Mouse (Mus musculus) heart, embryonic 12.5 days (tissue): Measurements from ENCODE around the gene Gart. TPM values are rescaled to one million over a fixed set of nuclear protein-coding genes. Genes with fewer than 3 reads are reported as not detected.

Experiments used
- ATAC-seq: fragments of 200-750 bp; cut with Nextera tagmentation; 2 replicates; pipeline ENCODE4 v1.8.0; 2017; ENCODE audit warnings: moderate TSS enrichment, moderate library complexity; ENCODE audit not compliant: insufficient number of reproducible peaks, low FRiP score
- H3K27ac ChIP-seq: fragments of 300-500 bp; sonication (generic); 2 replicates; pipeline ENCODE4 v1.5.1; 2016; ENCODE audit warnings: mild to moderate bottlenecking, moderate library complexity; ENCODE audit not compliant: poor library complexity, severe bottlenecking
- H3K27me3 ChIP-seq: fragments of 300-500 bp; sonication (generic); replicated peaks from 2 replicates; pipeline ENCODE4 v1.6.1; 2016; ENCODE audit warnings: mild to moderate bottlenecking, moderate library complexity
- H3K36me3 ChIP-seq: fragments of 300-500 bp; sonication (generic); 2 replicates; pipeline ENCODE4 v1.6.1; 2016; ENCODE audit warnings: mild to moderate bottlenecking, moderate library complexity
- H3K4me1 ChIP-seq: fragments of 300-500 bp; sonication (generic); replicated peaks from 2 replicates; pipeline ENCODE4 v1.6.1; 2016; ENCODE audit warnings: mild to moderate bottlenecking
- H3K4me2 ChIP-seq: fragments of 300-500 bp; sonication (generic); 2 replicates; pipeline ENCODE4 v1.6.1; 2016; ENCODE audit warnings: mild to moderate bottlenecking, moderate library complexity
- H3K4me3 ChIP-seq: fragments of 300-500 bp; sonication (generic); 2 replicates; pipeline ENCODE4 v1.5.1; 2016; ENCODE audit warnings: mild to moderate bottlenecking
- H3K9ac ChIP-seq: fragments of 300-500 bp; sonication (generic); 2 replicates; pipeline ENCODE4 v1.6.1; 2016; ENCODE audit warnings: mild to moderate bottlenecking, moderate library complexity
- H3K9me3 ChIP-seq: fragments of 300-500 bp; sonication (generic); replicated peaks from 2 replicates; pipeline ENCODE4 v1.6.1; 2016; ENCODE audit warnings: mild to moderate bottlenecking, moderate library complexity
- WGBS: fragments of 180-500 bp; shearing (Covaris S2); methylation state at CpG from one replicate; pipeline ENCODE4 v1.1.7; 2016; 5-methylcytosine and 5-hydroxymethylcytosine counted together
- polyA plus RNA-seq: library from polyadenylated mRNA; unstranded; fragments of >200 nt; fragmentation: Nextera tagmentation; extraction: Ambion mirVana; gene quantifications from 2 replicates; pipeline ENCODE4 v1.2.1, GENCODE M21; 2016

Gene Gart
- polyA plus RNA-seq, 1 experiment from 2014 or later, result 87.4 TPM

DNA sequence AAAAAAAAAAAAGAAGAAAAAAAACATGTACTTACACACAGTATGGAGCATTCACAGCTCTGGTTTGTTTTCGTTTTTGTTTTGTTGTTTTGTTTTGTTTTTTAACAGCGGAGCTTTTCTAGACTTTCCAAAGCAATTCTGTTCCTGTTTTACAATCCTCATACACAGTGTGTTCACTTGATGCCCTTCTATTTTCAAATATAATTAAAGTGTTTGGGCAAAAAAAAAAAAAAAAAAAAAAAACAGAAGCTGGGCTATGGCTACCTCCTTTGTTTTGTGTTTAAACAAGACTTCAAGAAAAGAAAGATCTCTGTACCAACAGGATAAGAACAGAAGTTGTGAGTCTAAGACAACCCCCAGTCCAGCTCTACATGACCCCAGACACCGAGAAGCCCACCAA is 58.0 kb downstream of the Gart start:
- Histone ChIP-seq H3K4me1 (peaks cover 13% of the 10 kb centered on the region), H3K36me3 (peaks cover 24% of the 10 kb centered on the region), H3K4me2 (no peak overlapping the region), H3K9me3 (no peaks in the 10 kb centered on the region), H3K4me3 (no peak overlapping the region), H3K9ac (no peak overlapping the region), H3K27me3 (no peaks in the 10 kb centered on the region), H3K27ac (no peak overlapping the region)
- ATAC-seq, result no peak
- 74% methylated on average over 3 of the region's 3 CpGs for WGBS

DNA sequence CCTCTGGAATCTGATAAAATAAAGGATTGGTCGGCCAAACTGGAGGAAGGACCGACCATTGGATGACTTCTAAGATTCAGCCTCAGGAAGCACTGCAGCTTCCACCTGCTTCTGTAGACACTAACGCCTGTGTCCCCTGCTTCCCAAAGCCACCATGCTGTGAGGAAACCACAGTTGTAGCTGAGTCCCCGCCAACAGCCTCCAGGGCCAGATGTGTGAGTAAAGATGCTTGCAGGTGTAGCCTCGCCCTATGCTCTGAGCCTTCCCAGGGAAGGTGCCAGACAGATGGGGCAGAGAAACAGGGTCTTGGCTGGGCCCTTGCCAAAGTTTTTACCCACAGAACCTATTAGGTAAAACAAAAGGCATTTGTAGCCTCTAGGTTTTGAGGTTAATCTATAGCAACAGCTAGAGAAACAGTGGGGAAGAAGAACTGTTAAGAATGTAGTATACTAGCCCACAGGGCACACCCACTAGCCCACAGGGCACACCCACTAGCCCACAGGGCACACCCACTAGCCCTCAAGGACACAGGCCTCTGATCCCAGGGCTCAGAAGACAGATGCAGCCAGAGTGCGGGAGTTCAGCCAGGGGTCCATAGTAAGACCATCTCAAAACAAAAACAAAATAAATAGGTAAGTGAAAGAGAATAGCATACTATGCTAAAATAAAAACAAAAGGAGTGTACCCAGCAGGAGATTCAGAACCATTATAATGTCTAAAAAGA is 58.9 kb downstream of the Gart start:
- WGBS, result 60% methylated on average over 6 of the region's 6 CpGs
- Histone ChIP-seq H3K4me3 (no peak overlapping the region), H3K4me1 (peaks cover 13% of the 10 kb centered on the region), H3K4me2 (no peak overlapping the region), H3K9ac (no peak overlapping the region), H3K36me3 (peaks cover 26% of the 10 kb centered on the region), H3K27me3 (no peaks in the 10 kb centered on the region), H3K27ac (no peak overlapping the region), H3K9me3 (no peaks in the 10 kb centered on the region)
- no peak for ATAC-seq

GRCm38 (mm10) chr16:91586244-91586643 is 60.5 kb downstream of the Gart start:
- Histone ChIP-seq H3K27me3 (no peaks in the 10 kb centered on the region), H3K9me3 (no peaks in the 10 kb centered on the region), H3K36me3 (peaks cover 37% of the 10 kb centered on the region), H3K4me2 (no peak overlapping the region), H3K27ac (no peak overlapping the region), H3K4me3 (no peak overlapping the region), H3K4me1 (0 out of 2 replicates have a peak, but pooled peaks cover 3% of the 10 kb centered on the region), H3K9ac (no peak overlapping the region)
- 80% methylated on average over 6 of the region's 6 CpGs for WGBS
- no peak for ATAC-seq

- Histone ChIP-seq H3K27ac (no peak overlapping the region), H3K36me3 (peaks cover 43% of the 10 kb centered on the region), H3K9ac (no peak overlapping the region), H3K4me3 (no peak overlapping the region), H3K27me3 (no peaks in the 10 kb centered on the region), H3K4me2 (no peak overlapping the region), H3K9me3 (no peaks in the 10 kb centered on the region), H3K4me1 (0 out of 2 replicates have a peak, but pooled peaks cover 3% of the 10 kb centered on the region)
- WGBS, result 86% methylated on average over 5 of the region's 5 CpGs
- ATAC-seq, result no peak
Measured at GRCm38 (mm10) chr16:91585617-91586016, 61.1 kb downstream of the Gart start.

DNA sequence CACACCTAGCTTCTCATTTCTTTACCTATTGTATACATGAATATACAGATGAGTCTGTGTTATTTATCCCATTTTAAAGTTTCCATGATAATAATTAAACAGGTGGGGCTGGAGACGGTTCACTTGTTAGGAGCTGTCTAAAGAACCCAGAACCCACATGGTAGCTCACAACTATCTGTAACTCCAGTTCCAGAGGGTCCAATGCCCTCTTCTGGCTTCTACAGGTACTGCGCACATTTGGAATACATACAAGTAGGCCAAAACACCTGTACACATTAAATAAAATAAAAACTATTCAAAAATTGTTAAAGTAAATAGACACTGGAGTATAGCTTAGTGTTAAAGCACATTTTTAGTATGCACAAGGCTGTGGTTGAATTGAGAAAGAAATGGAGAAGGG is 64.4 kb downstream of the Gart start:
- Histone ChIP-seq H3K27me3 (no peaks in the 10 kb centered on the region), H3K4me1 (no peaks in the 10 kb centered on the region), H3K9ac (no peak overlapping the region), H3K36me3 (peaks cover 53% of the 10 kb centered on the region), H3K4me3 (no peak overlapping the region), H3K27ac (no peak overlapping the region), H3K4me2 (no peak overlapping the region), H3K9me3 (no peaks in the 10 kb centered on the region)
- 77% methylated on average over 2 of the region's 2 CpGs for WGBS
- ATAC-seq, result no peak

DNA sequence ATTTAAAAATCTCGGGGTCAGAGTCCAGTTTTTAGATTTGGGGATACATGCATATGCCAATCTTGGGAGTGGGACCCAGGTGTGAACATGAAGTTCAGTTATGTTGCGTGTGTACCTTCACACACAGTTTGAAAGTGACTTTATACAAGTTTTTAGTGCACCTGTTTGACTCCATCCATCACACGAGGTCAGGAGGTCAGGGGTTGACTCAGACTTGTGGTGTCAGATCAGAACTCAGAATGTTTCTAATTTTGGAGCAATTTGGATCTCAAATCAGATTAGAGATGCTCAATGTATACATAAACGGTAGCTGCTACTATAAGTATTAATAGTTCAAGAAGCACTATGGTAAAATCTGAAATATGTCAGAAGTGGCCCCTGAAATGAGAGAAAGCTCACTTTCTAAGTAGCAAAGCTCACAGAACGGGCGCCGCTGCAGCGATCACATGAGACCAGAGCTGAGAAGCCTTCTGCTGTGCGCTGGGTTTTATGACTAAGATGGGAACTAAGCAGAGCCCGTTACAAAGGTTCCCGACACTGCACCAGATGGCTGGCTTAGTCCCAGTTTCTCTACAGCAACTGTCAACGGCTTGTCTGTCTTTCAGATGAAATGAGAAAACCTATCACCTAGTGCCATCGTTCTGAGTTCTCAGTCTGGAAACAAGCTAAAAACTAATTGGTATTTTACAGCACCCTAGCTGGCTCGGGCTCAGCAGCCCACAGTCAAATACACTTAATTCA is 67.6 kb downstream of the Gart start:
- peaks cover 41% of the 10 kb centered on the region for H3K36me3 ChIP-seq
- no peak for ATAC-seq

DNA sequence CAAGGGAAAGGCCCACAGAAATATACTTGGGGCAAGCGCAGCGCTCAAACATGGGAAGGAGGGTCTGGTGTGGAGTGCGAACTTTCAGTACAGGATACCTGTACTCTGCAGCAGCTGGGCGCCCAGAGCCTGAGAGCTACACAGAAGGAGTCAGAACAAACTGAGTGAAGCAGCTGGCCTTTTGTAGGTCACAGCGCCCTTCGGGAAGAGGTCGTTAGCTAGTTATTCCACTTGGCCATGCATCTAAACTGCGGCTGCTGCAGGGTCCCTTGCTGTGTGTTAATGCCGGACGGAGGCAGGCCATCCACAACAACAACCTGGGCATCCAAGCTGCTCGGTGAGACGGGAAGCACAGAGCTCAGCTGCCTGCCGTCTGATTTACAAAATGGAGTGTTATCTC is 71.6 kb downstream of the Gart start:
- H3K36me3 ChIP-seq, result peaks cover 18% of the 10 kb centered on the region
- no peak overlapping the region for H3K4me3 ChIP-seq
- no peak overlapping the region for H3K9ac ChIP-seq
- H3K4me1 ChIP-seq, result 0 out of 2 replicates have a peak, but pooled peaks cover 8% of the 10 kb centered on the region
- WGBS, result 69% methylated on average over 13 of the region's 13 CpGs
- H3K27ac ChIP-seq, result no peak overlapping the region
- H3K27me3 ChIP-seq, result no peaks in the 10 kb centered on the region
- no peak overlapping the region for H3K4me2 ChIP-seq
- no peak for ATAC-seq
- no peaks in the 10 kb centered on the region for H3K9me3 ChIP-seq

More for the DNA sequence above, 67.6 kb downstream of the Gart start:
- no peak overlapping the region for H3K27ac ChIP-seq
- H3K9me3 ChIP-seq, result no peaks in the 10 kb centered on the region
- H3K4me1 ChIP-seq, result 0 out of 2 replicates have a peak, but pooled peaks cover 8% of the 10 kb centered on the region
- no peak overlapping the region for H3K4me2 ChIP-seq
- no peak overlapping the region for H3K4me3 ChIP-seq
- WGBS, result 78% methylated on average over 14 of the region's 14 CpGs
- no peak overlapping the region for H3K9ac ChIP-seq
- no peaks in the 10 kb centered on the region for H3K27me3 ChIP-seq

Other genes starting within 250 kb of the Gart start
- 40.1 and 42.6 TPM in 2 replicates for gene Il10rb, start 240.8 kb downstream of the Gart start, polyA plus RNA-seq
- gene Ifnar1, start 161.7 kb downstream of the Gart start, polyA plus RNA-seq, result 40.0 and 40.1 TPM in 2 replicates
- gene Ifngr2, start 99.9 kb downstream of the Gart start, polyA plus RNA-seq, result 99.4 and 110 TPM in 2 replicates
- gene Tmem50b, start 49.2 kb downstream of the Gart start, polyA plus RNA-seq, result 57.4 and 60.8 TPM in 2 replicates
- gene Dnajc28, start 27.9 kb downstream of the Gart start, polyA plus RNA-seq, result 3.5 and 3.8 TPM in 2 replicates
- 97.8 and 103 TPM in 2 replicates for gene Son, start 554 bp upstream of the Gart start, polyA plus RNA-seq
- 20.9 and 22.5 TPM in 2 replicates for gene Donson, start 41.8 kb upstream of the Gart start, polyA plus RNA-seq
- 48.2 and 54.5 TPM in 2 replicates for gene Cryzl1, start 82.0 kb upstream of the Gart start, polyA plus RNA-seq
- gene Itsn1, start 82.3 kb upstream of the Gart start, polyA plus RNA-seq, result 29.7 and 31.2 TPM in 2 replicates